Comparison of ENCODE assay signal across 8 mouse cellular contexts in genomic region chr12:101718054-101718754, GRCm38 (mm10). TPM values are rescaled to one million over a fixed set of nuclear protein-coding genes. Genes with fewer than 3 reads are reported as not detected.
DNase-seq lines count a peak whose midpoint lies in the region; ATAC-seq and TF ChIP-seq lines count a peak whose summit lies in the region.

TSS of gene Tc2n (minus strand) at chr12:101718523.

- in situ Hi-C loops in Patski (cut with MboI; ENCODE audit: low pct_unique_long_range_greater_than_20kb) = no loop called here

- no peak for DNase-seq in Patski (ENCODE audit: low read depth, low spot score)
- DNase-seq in cerebellum, adult 2 months = peak; percentile 20 to 33
- DNase-seq in forebrain, postnatal 0 days = peak; percentile 35
- DNase-seq in left cerebral cortex, adult 9 months (ENCODE audit: low spot score in 2 of 2) = peak; percentile 0 to 13
- DNase-seq in right cerebral cortex, adult 2 months (ENCODE audit: low spot score in 2 of 2) = peak; percentile 8 to 12
- DNase-seq in urinary bladder, postnatal 36 days (ENCODE audit: low spot score in 2 of 2) = peak; percentile 90 to 92

- no peak for TF ChIP-seq CTCF in Patski (IDR thresholded peaks at IDR 0.05)
- no peak for TF ChIP-seq CTCF in cerebellum, adult 2 months (IDR thresholded peaks at IDR 0.05; ENCODE audit: borderline replicate concordance, insufficient read depth, low read depth, low read length)
- TF ChIP-seq CTCF in forebrain, postnatal 0 days (IDR thresholded peaks at IDR 0.05; ENCODE audit: low read depth) = no peak

- H3K4me1 ChIP-seq in cerebellum, adult 2 months (ENCODE audit: control insufficient read depth, insufficient read depth, low read length) = no peaks in the 10 kb centered on the region
- no peaks in the 10 kb centered on the region for H3K4me1 ChIP-seq in forebrain, postnatal 0 days (ENCODE audit: insufficient read depth)
- peaks cover 6% of the 10 kb centered on the region; the same call in 1 of the 2 replicates for H3K4me1 ChIP-seq in hindbrain, embryonic 12.5 days

- H3K9me3 ChIP-seq in forebrain, postnatal 0 days (ENCODE audit: low read length) = no peaks in the 10 kb centered on the region
- no peaks in the 10 kb centered on the region for H3K9me3 ChIP-seq in hindbrain, embryonic 12.5 days (replicated peaks)

- ATAC-seq in Patski = peak; percentile 54
- peak; percentile 90 for ATAC-seq in forebrain, postnatal 0 days
- peak; percentile 94 for ATAC-seq in hindbrain, embryonic 12.5 days (ENCODE audit: low FRiP score)
- peak; percentile 76 for ATAC-seq in megakaryocyte, adult 5-6 weeks (ENCODE audit: poor library complexity, severe bottlenecking)

- H3K27me3 ChIP-seq in Patski = peaks cover 40% of the 10 kb centered on the region
- H3K27me3 ChIP-seq in cerebellum, adult 2 months (ENCODE audit: control insufficient read depth, insufficient read depth, low read length) = peaks cover 3% of the 10 kb centered on the region; the same call in 1 of the 2 replicates
- peaks cover 6% of the 10 kb centered on the region for H3K27me3 ChIP-seq in forebrain, postnatal 0 days (ENCODE audit: insufficient read depth, low read length)
- H3K27me3 ChIP-seq in hindbrain, embryonic 12.5 days = peaks cover 21% of the 10 kb centered on the region

- no peaks in the 10 kb centered on the region for H3K36me3 ChIP-seq in forebrain, postnatal 0 days (ENCODE audit: insufficient read depth)
- no peaks in the 10 kb centered on the region for H3K36me3 ChIP-seq in hindbrain, embryonic 12.5 days

- peak within 1 kb of the TSS; percentile 46 for H3K9ac ChIP-seq in forebrain, postnatal 0 days
- peak within 1 kb of the TSS; percentile 64 for H3K9ac ChIP-seq in hindbrain, embryonic 12.5 days

- peak within 1 kb of the TSS; percentile 46 for H3K4me3 ChIP-seq in cerebellum, adult 2 months (replicated peaks; ENCODE audit: insufficient read depth, low read depth, low read length)
- H3K4me3 ChIP-seq in forebrain, postnatal 0 days (ENCODE audit: low read depth, low read length) = peak within 1 kb of the TSS; percentile 59
- peak within 1 kb of the TSS; percentile 71 for H3K4me3 ChIP-seq in hindbrain, embryonic 12.5 days

- WGBS in cerebellum, adult 2 months = under 1% methylated on average over 74 of the region's 75 CpGs
- WGBS in forebrain, postnatal 0 days = 4% methylated on average over 68 of the region's 75 CpGs
- under 1% methylated on average over 70 of the region's 75 CpGs for WGBS in hindbrain, embryonic 12.5 days

- TF ChIP-seq POLR2A in cerebellum, adult 2 months (IDR thresholded peaks at IDR 0.05; ENCODE audit: borderline replicate concordance, insufficient read depth, low read length) = no peak

- H3K4me2 ChIP-seq in forebrain, postnatal 0 days (ENCODE audit: low read depth) = peak within 1 kb of the TSS; percentile 98
- peak within 1 kb of the TSS; percentile 100 for H3K4me2 ChIP-seq in hindbrain, embryonic 12.5 days (replicated peaks)

- no peak within 1 kb of the TSS for H3K27ac ChIP-seq in cerebellum, adult 2 months (ENCODE audit: insufficient read depth, low read length)
- H3K27ac ChIP-seq in forebrain, postnatal 0 days (ENCODE audit: low read depth, low read length) = no peak within 1 kb of the TSS
- no peak within 1 kb of the TSS for H3K27ac ChIP-seq in hindbrain, embryonic 12.5 days

- POLR2A ChIA-PET in Patski (lab: Charles Lee) = no interaction called here

- CTCF ChIA-PET in Patski (lab: Charles Lee) = no interaction called here

RNA-seq across cellular contexts. Expression of gene Tc2n, which starts in this region (rescaled TPM):
- polyA plus RNA-seq in Patski (2021) = 0.03 TPM
- 0.10 and 0.24 TPM in 2 replicates for polyA plus RNA-seq in cerebellum, adult 2 months (2012; rRNA removed)
- total RNA-seq in forebrain, postnatal 0 days (2014; rRNA removed) = 0.62 and 0.86 TPM in 2 replicates
- 0.10 and 0.31 TPM in 2 replicates for polyA plus RNA-seq in forebrain, postnatal 0 days (2015; fragmentation: Nextera tagmentation; extraction: Ambion mirVana)
- 0.23 and 0.53 TPM in 2 replicates for polyA plus RNA-seq in hindbrain, embryonic 12.5 days (2016; fragmentation: Nextera tagmentation; extraction: Ambion mirVana)
- not detected in 2 replicates for total RNA-seq in megakaryocyte, adult 5-6 weeks (2015)
- total RNA-seq in megakaryocyte, adult 5-6 weeks (2017) = not detected in 2 replicates

Comparison
In these comparisons a context has a peak if more than half of its experiments do, and no peak if none do; other contexts are left out.
1. Peak in ATAC-seq in Patski; RNA of the gene not detected or under 1 TPM.
2. Peak in DNase-seq and H3K4me3 ChIP-seq in cerebellum, adult 2 months; RNA of the gene not detected or under 1 TPM.
3. Peak in DNase-seq, ATAC-seq, H3K4me3 ChIP-seq, H3K9ac ChIP-seq and H3K4me2 ChIP-seq in forebrain, postnatal 0 days; RNA of the gene not detected or under 1 TPM.
4. Peak in ATAC-seq, H3K4me3 ChIP-seq, H3K9ac ChIP-seq and H3K4me2 ChIP-seq in hindbrain, embryonic 12.5 days; RNA of the gene not detected or under 1 TPM.
5. Peak in ATAC-seq in megakaryocyte, adult 5-6 weeks; RNA of the gene not detected or under 1 TPM.